24 mouse cellular contexts compared by ENCODE assay signal in the genomic region with DNA sequence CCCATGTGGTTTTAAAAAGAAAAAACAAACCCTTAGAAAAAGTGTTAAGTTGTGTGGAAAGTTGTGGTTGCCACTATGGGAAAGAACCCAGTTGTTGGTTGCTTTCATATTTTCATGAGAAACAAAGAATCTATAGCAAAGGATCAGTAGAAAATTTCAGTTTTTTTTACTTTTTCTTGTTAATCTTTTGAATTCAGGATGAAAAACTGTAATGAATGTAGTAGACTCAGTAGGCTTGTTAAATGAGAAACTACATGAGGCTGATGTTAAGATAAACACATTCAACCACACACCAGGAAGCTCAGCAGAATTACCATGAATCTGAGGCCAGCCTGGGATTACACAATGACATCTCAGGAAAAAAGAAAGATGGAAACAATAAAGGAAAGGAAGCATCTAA.
DNase-seq lines count a peak whose midpoint lies in the region; ATAC-seq and TF ChIP-seq lines count a peak whose summit lies in the region.
"Had no signal": no experiment of that assay in that cellular context is flagged by ENCODE, and none has a peak within 500 bp of the region (broad histone marks: within the 10 kb centered on the region; RNA-seq: fewer than 3 reads in every experiment).

No protein-coding gene starts in this region.

- peaks cover 9% of the 10 kb centered on the region for H3K4me1 ChIP-seq in liver, postnatal 0 days (ENCODE audit: insufficient read depth)
- H3K4me1 ChIP-seq: forebrain, embryonic 13.5 days; forebrain, embryonic 15.5 days had no signal

- H3K27ac ChIP-seq in liver, postnatal 0 days (ENCODE audit: low read depth) = no peak overlapping the region
- H3K27ac ChIP-seq: embryonic facial prominence, embryonic 12.5 days; forebrain, embryonic 13.5 days; forebrain, embryonic 15.5 days had no signal

- no peaks in the 10 kb centered on the region for H3K27me3 ChIP-seq in liver, postnatal 0 days (ENCODE audit: insufficient read depth, low read length)
- H3K27me3 ChIP-seq: CH12.LX; embryonic facial prominence, embryonic 12.5 days; forebrain, embryonic 13.5 days; forebrain, embryonic 15.5 days; Patski had no signal

- ATAC-seq in activated CD4-positive, CD25-positive, alpha-beta regulatory T cell, adult 4 months = peak; percentile 51
- ATAC-seq in inflammation-experienced regulatory T-cells, adult 6 months = peak; percentile 42
- ATAC-seq in frontal cortex, adult (ENCODE audit: low TSS enrichment) = no peak
- ATAC-seq in liver, postnatal 0 days = no peak
- ATAC-seq: forebrain, embryonic 13.5 days; forebrain, embryonic 15.5 days; forebrain, postnatal 0 days; Patski had no signal

- TF ChIP-seq CTCF in liver, postnatal 0 days (IDR thresholded peaks at IDR 0.05; ENCODE audit: low read depth) = no peak

- TF ChIP-seq EP300 in liver, postnatal 0 days (IDR thresholded peaks at IDR 0.05; ENCODE audit: low read depth) = no peak

- H3K9me3 ChIP-seq in liver, postnatal 0 days (ENCODE audit: low read length) = no peaks in the 10 kb centered on the region
- H3K9me3 ChIP-seq: embryonic facial prominence, embryonic 12.5 days; forebrain, embryonic 13.5 days; forebrain, embryonic 15.5 days; G1E had no signal

- no peak overlapping the region for H3K4me3 ChIP-seq in liver, postnatal 0 days (ENCODE audit: low read depth, low read length)
- H3K4me3 ChIP-seq: embryonic facial prominence, embryonic 12.5 days; forebrain, embryonic 13.5 days; forebrain, embryonic 15.5 days had no signal

- DNase-seq in 416B (ENCODE audit: low read depth) (peak; percentile 62), liver (no peak)
- peak; percentile 32 for DNase-seq in CD4-positive, CD25-positive, alpha-beta regulatory T cell, adult 2 months (ENCODE audit: low read depth, low spot score)
- DNase-seq in cerebellum, adult 11 months = no peak
- no peak for DNase-seq in liver, postnatal 0 days
- DNase-seq: adrenal gland, adult 2 months; adrenal gland, postnatal 10 days; adrenal gland, postnatal 25 days; cerebellum, adult 11-12 months; cerebellum, adult 2 months; cerebellum, adult 9-10 months; cerebellum, postnatal 10 days; cerebellum, postnatal 25 days; embryo, embryonic 11 days; forebrain, postnatal 0 days had no signal

- H3K36me3 ChIP-seq in liver, postnatal 0 days (replicated peaks; ENCODE audit: insufficient read depth, low read length) = no peaks in the 10 kb centered on the region

- H3K9ac ChIP-seq in liver, postnatal 0 days (replicated peaks) = no peak overlapping the region
- H3K9ac ChIP-seq: embryonic facial prominence, embryonic 12.5 days; forebrain, embryonic 13.5 days; forebrain, embryonic 15.5 days; forebrain, postnatal 0 days had no signal

- no peak overlapping the region for H3K4me2 ChIP-seq in liver, postnatal 0 days (ENCODE audit: low read depth, low read length)
- H3K4me2 ChIP-seq: embryonic facial prominence, embryonic 12.5 days; forebrain, embryonic 13.5 days; forebrain, embryonic 15.5 days had no signal

Comparison
In these comparisons a context has a peak if more than half of its experiments do, and no peak if none do; other contexts are left out.
1. DNase-seq: peak in 416B (single experiment) and CD4-positive, CD25-positive, alpha-beta regulatory T cell, adult 2 months (single experiment); none in liver (single experiment), cerebellum, adult 11 months (single experiment) and liver, postnatal 0 days (single experiment).
2. ATAC-seq: peak in activated CD4-positive, CD25-positive, alpha-beta regulatory T cell, adult 4 months (single experiment) and inflammation-experienced regulatory T-cells, adult 6 months (single experiment); none in frontal cortex, adult (single experiment) and liver, postnatal 0 days (single experiment).